Mouse (Mus musculus) midbrain, embryonic 10.5 days (tissue): ENCODE results near the gene Vmn1r123. TPM values are rescaled to one million over a fixed set of nuclear protein-coding genes. Genes with fewer than 3 reads are reported as not detected.
"Not testable (repeated sequence)": the region's sequence is repeated elsewhere in the genome, so short reads cannot be mapped to it uniquely, and the experiment has no call there.

Source experiments
- DNase-seq: peaks from one replicate; pipeline ENCODE4 v3.0.0-alpha.2; 2017; ENCODE audit warnings: low spot score
- H3K27ac ChIP-seq: fragments of 300-500 bp; sonication (generic); replicated peaks from 2 replicates; pipeline ENCODE4 v1.5.1; 2016; ENCODE audit warnings: mild to moderate bottlenecking
- H3K27me3 ChIP-seq: fragments of 300-500 bp; sonication (generic); 2 replicates; pipeline ENCODE4 v1.6.1; 2016; ENCODE audit warnings: low read depth, mild to moderate bottlenecking; ENCODE audit not compliant: poor library complexity, severe bottlenecking
- H3K36me3 ChIP-seq: fragments of 300-500 bp; sonication (generic); 2 replicates; pipeline ENCODE4 v1.6.1; 2016; ENCODE audit warnings: mild to moderate bottlenecking, moderate library complexity
- H3K4me1 ChIP-seq: fragments of 300-500 bp; sonication (generic); 2 replicates; pipeline ENCODE4 v1.6.1; 2016
- H3K4me3 ChIP-seq: fragments of 300-500 bp; sonication (generic); 2 replicates; pipeline ENCODE4 v1.5.1; 2016; ENCODE audit warnings: mild to moderate bottlenecking, moderate library complexity
- H3K9me3 ChIP-seq: fragments of 300-500 bp; sonication (generic); replicated peaks from 2 replicates; pipeline ENCODE4 v1.6.1; 2016; ENCODE audit warnings: mild to moderate bottlenecking
- WGBS: fragments of 180-500 bp; shearing (Covaris S2); methylation state at CpG from one replicate; pipeline ENCODE4 v1.1.7; 2016; 5-methylcytosine and 5-hydroxymethylcytosine counted together
- polyA plus RNA-seq: library from polyadenylated mRNA; unstranded; fragments of >200 nt; fragmentation: Nextera tagmentation; extraction: Ambion mirVana; gene quantifications from 2 replicates; pipeline ENCODE4 v1.2.1, GENCODE M21; 2016

Gene Vmn1r123
- not detected in 2 replicates for polyA plus RNA-seq

DNA sequence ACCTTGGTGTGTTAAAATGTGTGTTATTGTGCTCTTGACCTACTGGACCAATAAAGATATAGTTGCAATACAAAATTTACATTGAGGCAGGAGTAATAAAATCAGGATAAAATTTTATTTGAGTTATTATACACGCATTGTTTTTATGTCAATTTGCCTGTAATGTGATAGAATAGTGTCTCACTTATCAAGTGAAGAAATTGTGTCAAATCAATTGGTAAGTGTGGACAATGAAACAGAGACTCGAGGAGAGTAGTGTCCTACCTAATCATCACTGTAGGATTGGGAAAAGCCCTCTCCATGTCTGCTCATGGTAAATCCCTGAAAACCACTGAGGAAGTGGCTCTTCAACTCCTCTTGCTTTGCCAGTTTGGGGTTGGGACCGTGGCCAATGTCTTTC lies at the start of gene Vmn1r123:
TSS of gene Vmn1r123 (plus strand) at position 301 of the 400 bp plus-strand sequence.
- WGBS, result 36% methylated on average over 1 of the region's 3 CpGs
- not testable (repeated sequence) for H3K36me3 ChIP-seq, H3K27me3 ChIP-seq, H3K9me3 ChIP-seq, H3K4me1 ChIP-seq, H3K27ac ChIP-seq, DNase-seq, H3K4me3 ChIP-seq

DNA sequence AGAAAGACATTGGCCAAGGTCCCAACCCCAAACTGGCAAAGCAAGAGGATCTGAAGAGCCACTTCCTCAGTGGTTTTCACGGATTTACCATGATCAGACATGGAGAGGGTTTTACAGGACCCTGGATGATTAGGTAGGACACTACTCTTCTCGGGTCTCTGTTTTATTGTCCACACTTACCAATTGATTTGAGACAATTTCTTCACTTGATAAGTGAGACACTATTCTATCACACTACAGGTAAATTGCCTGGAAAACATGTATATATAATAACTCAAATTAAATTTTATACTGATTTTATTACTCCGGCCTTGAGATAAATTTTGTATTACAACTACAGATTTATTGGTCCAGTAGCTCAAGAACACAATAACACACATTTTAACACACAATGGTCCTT lies 28.0 kb upstream of the Vmn1r123 start, which contains the start of gene Vmn1r122:
TSS of gene Vmn1r122 (minus strand) at position 101 of the 400 bp plus-strand sequence.
- not testable (repeated sequence) for H3K9me3 ChIP-seq, H3K36me3 ChIP-seq, H3K27me3 ChIP-seq, H3K4me3 ChIP-seq, DNase-seq, H3K4me1 ChIP-seq, H3K27ac ChIP-seq
- WGBS, result 78% methylated on average over 3 of the region's 3 CpGs

DNA sequence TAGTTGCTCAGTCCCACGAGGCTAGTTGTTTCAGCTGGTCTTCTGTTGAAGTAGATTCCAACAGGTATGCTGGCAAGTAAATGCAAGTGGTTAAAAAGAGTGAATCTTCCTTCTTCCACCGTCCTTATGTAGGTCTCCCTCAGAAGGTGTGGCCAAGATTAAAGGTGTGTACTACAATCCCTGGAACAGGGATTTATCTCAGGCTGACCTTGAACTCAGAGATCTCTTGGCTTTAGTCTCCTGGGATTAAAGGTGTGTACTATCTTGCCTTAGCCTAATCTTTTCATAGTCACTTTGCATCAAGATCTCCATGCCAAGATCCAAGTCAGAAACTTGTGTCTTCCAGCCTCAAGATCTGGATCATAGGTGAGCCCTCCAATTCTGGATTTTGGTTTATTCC lies 28.3 kb downstream of the Vmn1r123 start, which contains the start of gene Gm5157:
TSS of gene Gm5157 (minus strand) at position 101 of the 400 bp plus-strand sequence.
- H3K27ac ChIP-seq, H3K27me3 ChIP-seq, H3K36me3 ChIP-seq, H3K4me1 ChIP-seq, H3K4me3 ChIP-seq, H3K9me3 ChIP-seq, DNase-seq: not testable (repeated sequence)
- 33% methylated on average over 1 of the region's 2 CpGs for WGBS

Other genes with a start within 250 kb of the Vmn1r123 start
- gene Vmn1r118, start 249.8 kb upstream of the Vmn1r123 start, polyA plus RNA-seq, result not detected in 2 replicates
- not detected in 2 replicates for gene Vmn1r119, start 149.7 kb upstream of the Vmn1r123 start, polyA plus RNA-seq
- not detected in 2 replicates for gene Vmn1r120, start 108.4 kb upstream of the Vmn1r123 start, polyA plus RNA-seq
- not detected in 2 replicates for gene Vmn1r121, start 63.7 kb upstream of the Vmn1r123 start, polyA plus RNA-seq
- not detected in 2 replicates for gene Vmn1r122, start 28.1 kb upstream of the Vmn1r123 start, polyA plus RNA-seq
- not detected in 2 replicates for gene Gm5157, start 28.2 kb downstream of the Vmn1r123 start, polyA plus RNA-seq
- not detected in 2 replicates for gene Vmn1r124, start 98.4 kb downstream of the Vmn1r123 start, polyA plus RNA-seq
- not detected in 2 replicates for gene Vmn1r125, start 110.0 kb downstream of the Vmn1r123 start, polyA plus RNA-seq
- not detected in 2 replicates for gene Vmn1r126, start 139.3 kb downstream of the Vmn1r123 start, polyA plus RNA-seq
- not detected in 2 replicates for gene Vmn1r127, start 157.7 kb downstream of the Vmn1r123 start, polyA plus RNA-seq
- not detected in 2 replicates for gene Vmn1r128, start 187.2 kb downstream of the Vmn1r123 start, polyA plus RNA-seq
- not detected in 2 replicates for gene Vmn1r129, start 199.1 kb downstream of the Vmn1r123 start, polyA plus RNA-seq